Mouse (Mus musculus) embryonic facial prominence, embryonic 12.5 days (tissue): ENCODE results near the gene Rab24. TPM values are rescaled to one million over a fixed set of nuclear protein-coding genes. Genes with fewer than 3 reads are reported as not detected.

Source experiments
- ATAC-seq: fragments of 200-750 bp; cut with Nextera tagmentation; 2 replicates; pipeline ENCODE4 v1.8.0; 2017; ENCODE audit not compliant: insufficient number of reproducible peaks, insufficient read depth, low FRiP score, low TSS enrichment
- H3K27ac ChIP-seq: fragments of 300-500 bp; sonication (generic); 2 replicates; pipeline ENCODE4 v1.5.1; 2016; ENCODE audit warnings: mild to moderate bottlenecking
- H3K27me3 ChIP-seq: fragments of 300-500 bp; sonication (generic); 2 replicates; pipeline ENCODE4 v1.6.1; 2016; ENCODE audit warnings: mild to moderate bottlenecking, moderate library complexity
- H3K36me3 ChIP-seq: fragments of 300-500 bp; sonication (generic); 2 replicates; pipeline ENCODE4 v1.6.1; 2016; ENCODE audit warnings: mild to moderate bottlenecking
- H3K4me1 ChIP-seq: fragments of 300-500 bp; sonication (generic); 2 replicates; pipeline ENCODE4 v1.6.1; 2016
- H3K4me2 ChIP-seq: fragments of 300-500 bp; sonication (generic); replicated peaks from 2 replicates; pipeline ENCODE4 v1.6.1; 2016; ENCODE audit warnings: mild to moderate bottlenecking, moderate library complexity
- H3K4me3 ChIP-seq: fragments of 300-500 bp; sonication (generic); 2 replicates; pipeline ENCODE4 v1.5.1; 2016; ENCODE audit warnings: mild to moderate bottlenecking
- H3K9ac ChIP-seq: fragments of 300-500 bp; sonication (generic); 2 replicates; pipeline ENCODE4 v1.6.1; 2016; ENCODE audit warnings: mild to moderate bottlenecking, moderate library complexity
- H3K9me3 ChIP-seq: fragments of 300-500 bp; sonication (generic); 2 replicates; pipeline ENCODE4 v1.6.1; 2016; ENCODE audit warnings: mild to moderate bottlenecking, moderate library complexity
- WGBS: fragments of 180-500 bp; shearing (Covaris S2); methylation state at CpG from one replicate; pipeline ENCODE4 v1.1.7; 2016; 5-methylcytosine and 5-hydroxymethylcytosine counted together
- polyA plus RNA-seq: library from polyadenylated mRNA; unstranded; fragments of >200 nt; fragmentation: Nextera tagmentation; extraction: Ambion mirVana; gene quantifications from 2 replicates; pipeline ENCODE4 v1.2.1, GENCODE M21; 2016

Rab24 gene
- polyA plus RNA-seq, 1 experiment from 2014 or later, result 108 TPM

DNA sequence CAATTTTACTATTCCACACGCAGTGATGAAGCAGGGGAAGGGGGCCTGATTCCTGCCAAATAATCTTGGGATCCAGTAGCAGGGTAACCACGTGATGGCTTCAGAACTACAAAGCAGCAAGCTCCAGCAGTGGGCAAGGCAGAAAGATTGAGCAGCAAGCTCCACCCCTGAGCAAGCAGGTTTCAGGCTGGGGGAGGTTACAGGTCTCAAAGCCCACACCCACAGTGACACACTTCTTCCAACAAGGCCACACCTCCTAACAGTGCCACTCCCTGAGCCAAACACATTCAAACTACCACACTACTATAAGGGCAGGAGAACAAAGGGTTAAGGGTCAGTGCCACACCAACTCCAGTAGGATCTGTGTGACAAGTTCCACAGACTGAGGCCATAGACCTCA is 17.5 kb upstream of the Rab24 start:
- WGBS, result 26% methylated on average over 2 of the region's 2 CpGs
- no peak overlapping the region for H3K4me2 ChIP-seq

DNA sequence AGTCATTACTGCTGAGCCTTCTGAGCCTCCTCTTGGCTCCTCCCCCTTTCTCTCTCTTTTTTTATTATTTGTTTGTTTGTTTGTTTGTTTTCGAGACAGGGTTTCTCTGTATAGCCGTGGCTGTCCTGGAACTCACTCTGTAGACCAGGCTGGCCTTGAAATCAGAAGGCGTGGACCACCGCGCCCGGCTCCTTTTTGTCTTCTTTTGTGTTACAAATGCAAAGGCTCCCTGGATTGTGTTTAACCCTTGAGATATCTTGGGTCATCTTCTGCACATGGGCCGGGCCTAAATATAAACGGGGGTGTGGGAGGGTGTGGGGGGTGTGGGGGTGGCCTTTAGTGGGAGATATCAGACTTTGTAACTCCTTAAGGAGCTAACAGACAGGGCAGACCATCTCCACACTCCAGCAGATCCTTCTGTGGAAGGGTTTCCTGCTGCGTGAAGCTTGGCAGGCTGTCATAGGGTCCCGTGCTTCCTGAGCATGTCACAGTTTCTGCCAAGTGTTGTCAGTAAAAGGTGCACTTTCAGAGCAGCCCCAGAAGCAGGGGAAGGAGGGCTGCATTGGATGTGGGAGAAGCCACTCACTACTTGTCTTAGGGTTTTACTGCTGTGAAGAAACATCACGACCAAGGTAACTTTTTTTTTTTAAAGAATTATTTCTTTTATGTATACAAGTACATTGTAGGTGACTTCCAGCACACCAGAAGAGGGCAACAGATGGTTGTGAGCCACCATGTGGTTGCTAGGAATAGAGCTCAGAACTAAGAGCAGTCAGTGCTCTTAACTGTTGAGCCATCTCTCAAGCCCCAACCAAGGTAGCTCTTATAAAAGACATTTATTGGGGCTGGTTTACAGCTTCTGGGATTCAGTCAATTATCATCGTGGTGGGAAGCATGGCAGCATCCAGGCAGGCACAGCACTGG is 16.6 kb upstream of the Rab24 start:
- no peaks in the 10 kb centered on the region for H3K4me1 ChIP-seq
- H3K27me3 ChIP-seq, result no peaks in the 10 kb centered on the region
- no peak overlapping the region for H3K9ac ChIP-seq
- WGBS, result 75% methylated on average over 12 of the region's 12 CpGs
- H3K4me2 ChIP-seq, result no peak overlapping the region
- no peaks in the 10 kb centered on the region for H3K9me3 ChIP-seq
- H3K4me3 ChIP-seq, result no peak overlapping the region
- no peak overlapping the region for H3K27ac ChIP-seq
- H3K36me3 ChIP-seq, result no peaks in the 10 kb centered on the region
- ATAC-seq, result no peak

More for the DNA sequence above, 17.5 kb upstream of the Rab24 start:
- H3K4me3 ChIP-seq, result no peak overlapping the region
- no peaks in the 10 kb centered on the region for H3K9me3 ChIP-seq
- no peak overlapping the region for H3K27ac ChIP-seq
- ATAC-seq, result no peak
- H3K4me1 ChIP-seq, result no peaks in the 10 kb centered on the region
- peaks cover 8% of the 10 kb centered on the region for H3K36me3 ChIP-seq
- no peaks in the 10 kb centered on the region for H3K27me3 ChIP-seq
- no peak overlapping the region for H3K9ac ChIP-seq

DNA sequence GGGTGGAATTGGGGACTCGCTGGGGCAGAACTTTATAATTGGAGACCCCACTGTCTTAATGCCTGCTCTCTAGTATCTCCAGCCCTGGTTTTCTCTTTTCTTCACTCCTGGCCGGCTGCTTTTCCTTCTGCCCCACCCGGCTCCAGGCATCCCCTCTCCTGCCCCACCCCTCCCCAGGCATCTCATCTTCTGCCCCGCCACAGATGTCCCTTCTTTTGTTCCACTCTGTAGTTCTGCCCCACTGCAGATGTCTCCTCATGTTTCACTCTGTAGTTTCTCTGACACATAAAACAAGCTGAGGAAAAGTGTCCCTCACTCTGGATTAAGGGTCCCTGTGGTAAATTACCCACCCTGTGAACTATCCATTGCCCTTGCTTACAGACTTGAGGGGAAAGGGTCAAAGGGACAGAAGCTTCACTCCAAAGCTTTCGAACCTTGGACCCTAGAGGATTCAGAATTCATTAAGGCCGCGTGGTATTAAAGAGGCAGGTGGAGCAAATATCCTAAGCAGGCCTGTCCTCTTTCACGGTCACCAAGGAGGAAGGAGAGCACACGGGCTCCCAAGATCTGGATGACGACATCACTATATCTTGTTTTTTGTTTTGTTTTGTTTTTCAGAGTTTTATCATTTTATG is 15.7 kb upstream of the Rab24 start:
- Histone ChIP-seq H3K9ac (no peak overlapping the region), H3K4me3 (no peak overlapping the region), H3K4me2 (no peak overlapping the region), H3K9me3 (no peaks in the 10 kb centered on the region), H3K36me3 (no peaks in the 10 kb centered on the region), H3K27me3 (no peaks in the 10 kb centered on the region), H3K4me1 (no peaks in the 10 kb centered on the region), H3K27ac (no peak overlapping the region)
- no peak for ATAC-seq
- 63% methylated on average over 10 of the region's 10 CpGs for WGBS

DNA sequence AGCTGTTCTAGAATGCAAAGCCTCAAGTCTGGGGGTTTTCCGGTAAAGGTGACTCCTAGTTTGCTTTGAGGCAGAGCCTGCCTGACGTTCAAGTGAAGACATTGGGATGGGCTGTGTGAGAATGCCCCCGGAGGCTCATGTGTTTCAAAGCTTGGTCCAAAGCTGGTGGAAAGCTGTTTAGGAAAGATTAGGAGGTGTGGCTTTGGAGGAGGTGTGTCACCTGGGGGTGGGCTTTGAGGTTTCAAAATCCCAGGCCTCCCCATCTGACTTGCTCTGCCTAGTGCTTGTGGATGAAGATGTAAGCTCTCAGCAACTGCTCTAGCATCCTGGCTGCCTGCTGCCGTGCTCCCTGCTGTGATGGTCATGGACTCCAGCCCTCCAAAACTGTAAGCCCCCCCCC is 14.0 kb upstream of the Rab24 start:
- Histone ChIP-seq H3K27me3 (no peaks in the 10 kb centered on the region), H3K9me3 (no peaks in the 10 kb centered on the region), H3K4me3 (no peak overlapping the region), H3K27ac (no peak overlapping the region), H3K4me1 (peaks cover 3% of the 10 kb centered on the region; the same call in 1 of the 2 replicates), H3K4me2 (no peak overlapping the region), H3K9ac (no peak overlapping the region), H3K36me3 (no peaks in the 10 kb centered on the region)
- no peak for ATAC-seq
- WGBS, result 86% methylated on average over 4 of the region's 4 CpGs

DNA sequence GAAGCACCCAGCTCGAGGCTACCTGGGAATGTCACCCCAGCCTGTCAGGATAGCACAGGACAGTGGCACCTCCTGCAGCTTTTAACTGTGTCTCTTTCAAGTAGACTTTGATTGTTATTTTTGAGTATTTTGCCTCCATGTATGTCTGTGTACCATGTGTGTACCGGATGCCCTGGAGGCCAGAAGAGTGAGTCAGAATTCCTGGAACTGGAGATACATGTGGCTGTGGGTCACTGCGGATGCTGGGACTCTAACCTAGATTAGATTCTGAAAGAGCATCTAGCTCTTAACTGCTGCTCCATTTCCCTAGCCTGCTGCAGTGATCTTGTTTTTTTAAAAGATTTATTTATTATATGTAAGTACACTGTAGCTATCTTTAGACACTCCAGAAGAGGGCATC is 10.6 kb upstream of the Rab24 start:
- Histone ChIP-seq H3K9me3 (no peaks in the 10 kb centered on the region), H3K27ac (no peak overlapping the region), H3K9ac (no peak overlapping the region), H3K27me3 (no peaks in the 10 kb centered on the region), H3K4me1 (peaks cover 29% of the 10 kb centered on the region), H3K4me3 (no peak overlapping the region), H3K4me2 (no peak overlapping the region), H3K36me3 (no peaks in the 10 kb centered on the region)
- no peak for ATAC-seq
- WGBS, result 77% methylated on average over 3 of the region's 3 CpGs

DNA sequence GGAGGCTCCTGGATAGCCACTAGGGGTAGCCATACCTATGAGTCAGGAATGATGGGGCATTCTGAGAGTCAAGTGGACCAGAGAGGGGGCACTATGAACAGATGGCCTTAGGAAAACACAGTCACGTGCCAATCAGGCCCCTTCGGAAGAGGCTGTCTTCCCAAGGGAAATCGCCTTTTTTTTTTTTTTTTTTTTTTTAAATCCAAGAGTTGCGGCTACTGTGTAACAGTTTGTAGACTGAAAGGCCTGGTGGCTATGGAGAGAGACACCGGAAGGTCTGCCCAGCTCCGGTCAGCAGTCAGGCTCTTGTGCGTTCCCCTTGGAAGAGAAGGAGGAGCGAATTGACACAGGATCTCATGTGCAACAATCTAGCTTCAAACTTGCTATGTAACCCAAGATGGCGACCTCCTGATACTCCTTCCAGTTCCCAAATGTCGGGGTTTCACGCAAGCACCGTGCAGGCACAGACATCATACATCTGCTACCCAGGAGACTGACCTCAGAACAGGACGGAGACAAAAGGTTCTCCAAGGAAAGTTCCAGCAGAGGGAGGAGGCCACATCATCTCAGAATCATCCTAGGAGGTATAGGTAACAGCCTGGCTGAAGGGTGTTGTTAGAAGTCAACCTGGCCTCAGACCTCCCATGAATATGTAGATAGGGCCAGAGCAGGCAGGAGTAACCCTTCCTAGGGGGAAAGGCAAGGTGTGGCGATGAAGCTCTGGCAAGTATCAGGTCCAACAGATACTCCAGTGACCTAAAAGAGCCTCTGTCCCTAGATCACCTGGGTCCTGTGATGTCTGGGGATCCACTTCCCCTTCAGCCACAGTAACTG is 9.0 kb upstream of the Rab24 start:
- H3K9ac ChIP-seq, result peak overlapping the region; percentile 33; the same call in 1 of the 2 replicates
- H3K27me3 ChIP-seq, result no peaks in the 10 kb centered on the region
- WGBS, result 37% methylated on average over 14 of the region's 14 CpGs
- H3K9me3 ChIP-seq, result no peaks in the 10 kb centered on the region
- peaks cover 31% of the 10 kb centered on the region for H3K4me1 ChIP-seq
- H3K27ac ChIP-seq, result peak overlapping the region; percentile 95
- peak overlapping the region; percentile 65 for H3K4me3 ChIP-seq
- no peak for ATAC-seq
- H3K36me3 ChIP-seq, result peaks cover 6% of the 10 kb centered on the region
- peak overlapping the region; percentile 87 for H3K4me2 ChIP-seq

DNA sequence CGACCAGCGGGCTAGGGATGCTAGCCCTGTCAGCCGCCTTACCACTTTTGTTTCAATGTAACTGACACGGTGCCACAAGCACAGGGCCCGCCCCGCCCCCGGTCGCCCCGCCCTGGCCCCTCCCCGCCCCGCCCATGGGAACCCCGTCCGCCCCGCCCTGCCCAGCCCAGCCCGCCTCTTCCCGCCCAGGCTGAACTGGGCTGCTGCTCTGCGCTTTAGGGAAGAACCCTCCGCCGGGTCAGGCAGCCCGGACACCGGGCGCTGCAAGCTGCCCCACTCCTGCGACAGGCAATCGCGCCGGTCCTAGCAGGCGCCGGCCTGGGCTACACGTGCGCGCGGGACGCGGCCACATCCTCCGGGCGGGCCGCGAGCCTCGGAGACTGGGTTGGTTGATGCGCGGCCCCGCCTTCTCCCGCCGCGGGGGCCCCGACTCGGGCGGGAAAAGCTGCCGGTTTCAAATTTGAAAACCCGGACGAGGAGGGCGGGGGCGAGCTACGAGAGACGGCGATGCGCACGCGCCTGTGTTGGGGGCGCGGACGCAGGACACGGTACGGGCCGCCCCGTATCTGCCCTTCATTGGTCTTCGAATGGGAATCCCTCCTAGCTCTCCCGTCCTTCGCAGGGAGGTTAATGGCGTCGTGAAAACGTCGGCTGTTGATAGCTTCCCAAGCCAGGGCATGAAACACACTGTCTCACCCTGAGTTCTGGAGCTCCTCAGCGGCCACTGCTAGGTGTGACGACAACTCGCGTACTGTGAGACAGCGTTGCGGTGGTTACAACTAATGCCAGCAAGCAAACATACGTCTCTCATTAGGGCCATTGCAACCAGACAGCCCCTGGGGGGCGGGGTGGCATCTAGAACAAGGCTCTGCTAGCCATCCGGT is 8.2 kb upstream of the Rab24 start, which contains the start of gene Mxd3:
TSS of gene Mxd3 (minus strand) at position 141 of the 884 bp plus-strand sequence.
- Histone ChIP-seq H3K9ac (peak within 1 kb of the TSS; percentile 74), H3K4me3 (peak within 1 kb of the TSS; percentile 65), H3K27ac (peak within 1 kb of the TSS; percentile 95), H3K36me3 (peaks cover 14% of the 10 kb centered on the region), H3K27me3 (no peaks in the 10 kb centered on the region), H3K9me3 (no peaks in the 10 kb centered on the region), H3K4me1 (peaks cover 31% of the 10 kb centered on the region), H3K4me2 (peak within 1 kb of the TSS; percentile 87)
- peak; percentile 85 for ATAC-seq
- WGBS, result under 1% methylated on average over 82 of the region's 82 CpGs

DNA sequence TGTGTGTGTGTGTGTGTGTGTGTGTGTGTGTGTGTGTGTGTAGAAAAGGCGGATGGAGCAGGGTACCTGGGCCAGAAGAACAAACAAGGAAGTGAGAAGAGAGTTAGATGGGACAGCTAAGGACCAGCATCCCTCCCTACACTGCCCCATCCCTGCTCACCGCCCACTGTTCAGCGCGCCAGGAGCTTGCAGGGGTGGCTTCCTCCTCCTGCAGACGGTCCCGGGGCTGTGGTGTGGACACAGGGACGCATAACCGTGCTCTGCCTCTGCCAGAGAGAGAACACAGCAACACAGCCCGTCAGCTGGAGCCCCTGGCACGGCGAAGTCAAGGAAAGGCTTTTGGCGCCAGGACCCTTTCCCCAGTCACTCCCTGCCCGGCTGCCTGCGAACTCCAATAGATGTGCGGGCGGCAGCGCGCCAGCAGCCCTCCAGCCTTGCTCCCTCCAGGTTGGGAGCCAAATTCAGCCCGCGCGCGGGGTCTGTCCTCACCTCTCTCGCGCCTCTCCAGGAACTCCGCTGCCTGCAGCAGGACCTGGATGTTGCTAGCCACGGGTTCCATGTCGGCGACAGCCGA is 7.5 kb upstream of the Rab24 start:
- ATAC-seq, result peak; percentile 19
- Histone ChIP-seq H3K4me3 (peak overlapping the region; percentile 65), H3K4me2 (peak overlapping the region; percentile 87), H3K9ac (peak overlapping the region; percentile 74), H3K4me1 (peaks cover 31% of the 10 kb centered on the region), H3K27ac (peak overlapping the region; percentile 95), H3K9me3 (no peaks in the 10 kb centered on the region), H3K36me3 (peaks cover 19% of the 10 kb centered on the region), H3K27me3 (no peaks in the 10 kb centered on the region)
- 2% methylated on average over 29 of the region's 29 CpGs for WGBS

DNA sequence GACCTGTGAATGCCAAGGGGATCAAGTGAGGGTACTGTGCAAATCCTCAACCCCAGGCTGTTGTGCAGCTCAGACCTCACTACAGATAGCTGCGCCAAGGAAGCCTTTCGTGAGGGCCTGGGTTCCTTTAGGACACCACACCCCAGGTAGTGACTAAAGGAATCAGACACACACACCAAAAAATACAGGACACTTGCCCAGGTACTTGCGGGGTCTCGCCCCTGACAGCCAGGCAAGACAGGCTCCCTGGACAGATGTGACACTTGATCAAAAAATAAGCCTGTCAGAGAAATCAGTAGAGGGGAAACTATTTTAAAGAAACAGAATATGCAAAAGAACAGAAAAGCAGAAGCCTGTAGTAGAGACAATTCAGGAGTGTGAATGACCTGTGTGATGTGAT is 6.9 kb upstream of the Rab24 start:
- Histone ChIP-seq H3K27ac (no peak overlapping the region), H3K27me3 (no peaks in the 10 kb centered on the region), H3K4me1 (peaks cover 32% of the 10 kb centered on the region), H3K36me3 (peaks cover 25% of the 10 kb centered on the region), H3K9me3 (no peaks in the 10 kb centered on the region), H3K9ac (peak overlapping the region; percentile 74), H3K4me3 (peak overlapping the region; percentile 65), H3K4me2 (peak overlapping the region; percentile 87)
- no peak for ATAC-seq
- WGBS, result 80% methylated on average over 4 of the region's 4 CpGs

DNA sequence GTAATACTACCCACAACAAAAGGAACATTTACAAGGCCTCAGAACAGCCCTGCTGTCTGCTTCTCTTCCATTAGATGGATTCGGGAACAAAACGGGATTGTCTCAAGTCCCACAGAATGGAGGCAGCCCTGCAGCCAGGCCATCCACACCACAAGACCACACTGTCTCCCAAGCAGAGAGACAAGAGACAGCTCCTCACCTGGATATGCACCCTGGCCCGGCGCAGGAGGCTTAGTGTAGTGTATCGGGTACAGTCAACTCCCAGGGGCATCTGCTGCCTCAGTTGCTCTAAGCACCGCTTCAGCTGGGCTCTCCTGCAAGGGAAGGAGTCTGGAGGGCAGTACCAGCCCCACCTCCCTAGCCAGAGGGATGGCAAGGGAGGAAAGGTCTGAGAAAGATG is 6.4 kb upstream of the Rab24 start:
- no peaks in the 10 kb centered on the region for H3K9me3 ChIP-seq
- peak overlapping the region; percentile 74 for H3K9ac ChIP-seq
- peaks cover 29% of the 10 kb centered on the region for H3K36me3 ChIP-seq
- peaks cover 37% of the 10 kb centered on the region for H3K4me1 ChIP-seq
- 84% methylated on average over 6 of the region's 6 CpGs for WGBS
- ATAC-seq, result no peak
- peak overlapping the region; percentile 65 for H3K4me3 ChIP-seq
- no peak overlapping the region for H3K27ac ChIP-seq
- peak overlapping the region; percentile 87 for H3K4me2 ChIP-seq
- no peaks in the 10 kb centered on the region for H3K27me3 ChIP-seq
